Mouse (Mus musculus): ENCODE data around the gene Trarg1. TPM values are rescaled to one million over a fixed set of nuclear protein-coding genes. Genes with fewer than 3 reads are reported as not detected.
"Not testable (repeated sequence)": the region's sequence is repeated elsewhere in the genome, so short reads cannot be mapped to it uniquely, and the experiment has no call there.

The Trarg1 gene
- 27.4 and 30.2 TPM in 2 replicates for total RNA-seq (2021)
- long read RNA-seq, transcript Trarg1-201 (3 exons, 3,302 nt) = major isoform, 12 of 32 reads
- long read RNA-seq, partial matches to known transcripts = 0 of 32 reads
- long read RNA-seq, other reads (novel, unspliced or antisense) = 20 of 32 reads

GRCm38 (mm10) chr11:76679508-76679907 is at the start of gene Trarg1:
Gene Trarg1 (plus strand): TSS chr11:76679808.
- DNase-seq = not testable (repeated sequence)

GRCm38 (mm10) chr11:76630023-76630422 is 49.6 kb upstream of the Trarg1 start:
- no peak for DNase-seq

- no peak for DNase-seq
Measured at GRCm38 (mm10) chr11:76630487-76630886, 49.1 kb upstream of the Trarg1 start.

GRCm38 (mm10) chr11:76639269-76639985 is 40.2 kb upstream of the Trarg1 start:
- no peak for DNase-seq

GRCm38 (mm10) chr11:76640231-76640630 is 39.4 kb upstream of the Trarg1 start:
- no peak for DNase-seq

- no peak for DNase-seq
Measured at GRCm38 (mm10) chr11:76644257-76644656, 35.4 kb upstream of the Trarg1 start.

GRCm38 (mm10) chr11:76645036-76645435 is 34.6 kb upstream of the Trarg1 start:
- no peak for DNase-seq

- DNase-seq = peak; percentile 91
Measured at GRCm38 (mm10) chr11:76645955-76646354, 33.7 kb upstream of the Trarg1 start.

GRCm38 (mm10) chr11:76647062-76647461 is 32.5 kb upstream of the Trarg1 start:
- DNase-seq = no peak

- peak; percentile 79 for DNase-seq
Measured at GRCm38 (mm10) chr11:76647500-76647899, 32.1 kb upstream of the Trarg1 start.

GRCm38 (mm10) chr11:76650862-76651560 is 28.6 kb upstream of the Trarg1 start:
- DNase-seq = no peak

- DNase-seq = no peak
Measured at GRCm38 (mm10) chr11:76652838-76653334, 26.7 kb upstream of the Trarg1 start.

GRCm38 (mm10) chr11:76655106-76655505 is 24.5 kb upstream of the Trarg1 start:
- DNase-seq = peak; percentile 26

GRCm38 (mm10) chr11:76657450-76657970 is 22.1 kb upstream of the Trarg1 start:
- DNase-seq = no peak

GRCm38 (mm10) chr11:76659138-76659930 is 20.3 kb upstream of the Trarg1 start:
- no peak for DNase-seq

GRCm38 (mm10) chr11:76661790-76662468 is 17.7 kb upstream of the Trarg1 start:
- no peak for DNase-seq

GRCm38 (mm10) chr11:76666002-76666649 is 13.5 kb upstream of the Trarg1 start:
- DNase-seq = peak; percentile 13

- no peak for DNase-seq
Measured at GRCm38 (mm10) chr11:76667807-76668206, 11.8 kb upstream of the Trarg1 start.

GRCm38 (mm10) chr11:76671871-76672475 is 7.6 kb upstream of the Trarg1 start, which contains the start of gene Bhlha9:
Gene Bhlha9 (plus strand): TSS chr11:76672470.
- DNase-seq = no peak
